Mouse (Mus musculus): ENCODE measurements at regions not wholly inside any gene's neighbourhood (a gene's known extent, or its start where the extent isn't known, plus 50 kb on each side); places are given as distances from the start of the nearest gene placed in this dataset.
A peak's percentile ranks its signal among the peaks of the same experiment; 100 is the strongest.
"Not testable (repeated sequence)": the region's sequence is repeated elsewhere in the genome, so short reads cannot be mapped to it uniquely, and the experiment has no call there.

DNA sequence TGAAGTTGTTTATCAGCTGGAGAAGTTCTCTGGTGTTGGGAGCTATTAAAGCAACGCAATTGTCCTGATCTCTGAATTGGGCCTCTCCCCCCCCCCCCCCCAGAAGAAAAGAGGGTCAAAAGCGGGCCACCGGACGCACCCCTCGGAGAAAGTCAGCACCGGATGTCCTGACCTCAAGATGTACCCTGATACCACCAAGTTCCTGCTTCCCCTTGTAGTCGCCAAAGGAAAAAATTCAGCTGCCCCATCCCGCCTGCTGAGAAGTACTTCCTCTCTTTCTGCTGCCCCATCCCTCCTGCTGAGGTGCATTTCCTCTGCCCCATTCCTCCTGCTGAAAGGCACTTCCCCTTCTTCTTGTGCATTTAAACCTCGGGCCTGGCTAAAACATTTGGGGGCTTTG lies 1191.1 kb upstream of the 1700008P02Rik start:
- not testable (repeated sequence) for DNase-seq (ENCODE audit: low spot score)

GRCm38 (mm10) chr3:7805121-7805520 lies 1184.9 kb upstream of the 1700008P02Rik start:
- not testable (repeated sequence) for DNase-seq (ENCODE audit: low spot score)

GRCm38 (mm10) chr3:7804209-7804608 lies 1184.0 kb upstream of the 1700008P02Rik start:
- no peak for DNase-seq (ENCODE audit: low spot score)

DNA sequence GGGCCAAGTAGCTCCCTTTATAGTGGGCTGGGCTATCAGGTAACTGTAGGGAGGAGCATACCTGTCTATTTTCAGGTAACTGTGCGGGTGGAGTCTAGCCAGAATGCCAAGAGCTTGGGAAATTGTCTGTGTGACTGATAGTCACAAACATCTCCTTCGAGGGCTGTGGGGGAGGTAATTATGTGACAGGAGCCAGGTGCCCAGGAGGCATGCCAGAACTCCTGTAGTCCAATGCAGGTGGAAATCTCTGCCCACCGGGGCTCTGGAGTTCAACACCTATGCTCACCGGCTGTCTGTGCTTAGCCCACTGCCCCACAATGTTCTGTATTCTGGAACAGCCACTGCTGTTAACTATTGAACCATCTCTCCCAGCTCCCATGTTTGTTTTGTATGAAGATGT lies 1179.2 kb upstream of the 1700008P02Rik start:
- DNase-seq (ENCODE audit: low spot score), result no peak

DNA sequence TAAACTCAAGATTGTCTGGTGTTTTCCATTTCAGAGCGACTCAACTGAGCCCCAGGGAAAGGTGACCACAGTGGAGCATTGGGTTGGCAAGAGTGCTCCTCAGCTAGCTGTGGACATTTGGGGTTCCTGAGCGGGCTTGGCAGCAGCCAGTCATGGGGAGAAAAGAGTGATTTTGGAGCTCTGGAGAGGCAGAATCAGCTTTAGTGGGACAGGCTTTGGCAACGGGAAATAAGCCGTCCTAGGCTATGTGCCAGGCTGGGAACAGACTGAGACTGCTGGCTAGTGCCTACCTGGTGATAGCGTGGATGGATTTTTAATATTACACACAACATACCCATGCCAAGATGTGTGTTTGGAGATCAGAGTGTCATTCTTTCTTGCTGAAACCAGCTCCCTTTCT lies 1167.4 kb upstream of the 1700008P02Rik start:
- no peak for DNase-seq (ENCODE audit: low spot score)

- DNase-seq (ENCODE audit: low spot score), result no peak
Measured at GRCm38 (mm10) chr3:7785096-7785495, 1164.9 kb upstream of the 1700008P02Rik start.

DNA sequence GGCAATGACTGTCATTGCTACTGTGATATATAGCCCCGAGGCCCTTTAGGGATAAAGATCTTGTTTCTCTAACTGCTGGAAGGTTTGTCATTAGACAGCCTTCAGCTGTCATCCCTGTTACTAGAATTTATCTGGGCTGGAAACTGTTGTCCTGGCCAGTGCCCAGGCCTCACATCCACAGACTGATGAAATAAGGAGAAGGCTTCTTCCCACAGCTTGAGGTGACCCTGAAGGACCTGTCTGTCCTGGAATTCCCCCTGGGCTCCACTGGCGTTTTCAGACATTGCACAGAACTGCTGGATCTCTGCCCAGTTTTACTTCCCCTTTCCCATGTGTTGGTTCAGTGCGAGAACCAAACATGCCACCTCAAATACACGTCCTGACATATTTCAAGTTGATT lies 1135.2 kb upstream of the 1700008P02Rik start:
- no peak for DNase-seq (ENCODE audit: low spot score)

DNA sequence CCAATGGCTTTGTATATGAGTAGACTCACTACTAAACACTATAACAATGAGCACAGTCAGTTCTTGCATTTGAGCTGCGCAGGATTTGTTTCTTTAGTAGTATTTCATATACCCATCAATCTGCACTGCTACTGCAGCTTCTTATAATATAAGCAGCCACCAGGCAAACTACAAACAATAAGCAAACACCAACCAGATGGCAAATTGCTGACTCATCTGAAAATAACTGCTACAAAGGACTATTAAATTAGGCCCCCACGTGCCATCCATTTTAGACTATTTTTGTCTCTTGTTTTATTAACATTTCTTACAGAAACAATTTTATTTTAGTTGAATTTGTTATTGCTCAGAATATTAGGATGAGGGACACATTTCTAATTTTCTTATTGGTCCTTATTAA lies 1093.5 kb upstream of the 1700008P02Rik start:
- no peak for DNase-seq (ENCODE audit: low spot score)

DNA sequence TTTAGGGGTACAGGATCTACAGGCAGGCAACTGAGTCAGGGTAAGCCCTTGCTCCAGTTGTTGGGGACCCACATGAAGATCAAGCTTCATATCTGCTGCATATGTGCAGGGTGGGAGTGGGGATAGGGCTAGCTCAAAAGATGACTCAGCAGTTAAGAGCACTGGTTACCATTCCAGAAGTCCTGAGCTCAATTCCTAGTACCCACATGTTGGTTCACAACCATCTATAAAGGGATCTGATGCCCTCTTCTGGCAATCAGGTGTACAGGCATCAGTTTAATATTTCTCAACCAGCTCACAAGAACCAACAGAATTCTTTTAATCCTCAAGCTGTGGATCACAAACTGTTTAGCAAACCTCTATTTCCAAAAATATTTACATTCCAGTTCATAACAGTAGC lies 1092.9 kb upstream of the 1700008P02Rik start:
- no peak for DNase-seq (ENCODE audit: low spot score)

DNA sequence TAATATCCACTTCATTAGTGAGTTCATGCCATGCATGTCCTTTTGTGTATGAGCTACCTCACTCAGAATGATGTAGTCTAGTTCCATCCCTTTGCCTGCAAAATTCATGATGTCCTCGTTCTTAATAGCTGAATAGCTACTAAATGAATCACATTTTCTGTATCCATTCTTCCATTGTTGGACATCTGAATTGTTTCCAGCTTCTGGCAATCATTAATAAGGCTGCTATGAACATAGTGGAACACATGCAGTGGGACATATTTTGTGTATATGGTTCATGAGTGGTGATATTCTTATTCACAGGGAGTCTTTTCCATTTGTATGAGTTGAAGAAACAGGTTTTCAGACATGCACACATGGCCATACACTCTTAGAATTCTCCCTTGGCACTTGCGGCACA lies 1092.2 kb upstream of the 1700008P02Rik start:
- DNase-seq (ENCODE audit: low spot score), result no peak

GRCm38 (mm10) chr3:7708609-7709008 lies 1088.4 kb upstream of the 1700008P02Rik start:
- DNase-seq (ENCODE audit: low spot score), result no peak

DNA sequence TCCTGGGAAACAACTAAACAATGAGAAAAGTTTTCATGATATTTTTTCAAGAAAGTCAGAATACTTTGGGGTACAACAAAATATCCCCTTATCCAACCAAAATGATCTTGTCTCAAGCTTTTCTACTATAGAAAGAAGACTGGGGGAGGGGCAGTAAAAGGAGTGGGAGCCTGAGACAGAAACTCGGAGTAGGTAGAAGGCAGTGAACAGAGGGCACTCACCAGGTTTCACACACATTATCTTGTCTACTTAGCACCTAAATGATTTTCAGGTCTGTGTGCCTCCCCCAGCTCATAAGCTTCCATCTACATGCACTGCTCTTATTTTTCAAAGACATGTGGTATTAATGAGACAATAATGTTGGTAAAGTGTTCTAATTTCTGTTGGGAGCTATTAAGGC lies 1063.3 kb upstream of the 1700008P02Rik start:
- no peak for DNase-seq (ENCODE audit: low spot score)

DNA sequence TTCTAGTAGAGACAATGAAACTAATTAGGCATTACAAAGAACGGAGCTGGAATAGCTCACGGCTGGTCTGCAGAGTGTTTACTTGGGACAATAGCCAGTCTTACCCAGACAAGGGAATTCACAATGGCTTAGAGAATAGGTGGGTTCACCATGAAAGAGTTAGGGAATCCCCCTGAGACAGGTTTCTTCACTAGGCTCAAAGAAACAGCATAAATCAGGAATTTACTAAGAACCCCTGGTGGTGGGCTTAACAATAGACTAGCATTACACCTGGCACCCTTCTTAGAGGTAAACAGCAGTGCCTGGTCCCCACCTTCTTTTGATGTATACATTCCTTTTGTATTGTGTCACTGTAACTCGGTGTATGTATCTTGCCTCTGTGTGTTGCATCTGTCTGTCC lies 1062.6 kb upstream of the 1700008P02Rik start:
- DNase-seq (ENCODE audit: low spot score), result not testable (repeated sequence)

- DNase-seq (ENCODE audit: low spot score), result no peak
Measured at GRCm38 (mm10) chr3:7682311-7682710, 1062.1 kb upstream of the 1700008P02Rik start.

DNA sequence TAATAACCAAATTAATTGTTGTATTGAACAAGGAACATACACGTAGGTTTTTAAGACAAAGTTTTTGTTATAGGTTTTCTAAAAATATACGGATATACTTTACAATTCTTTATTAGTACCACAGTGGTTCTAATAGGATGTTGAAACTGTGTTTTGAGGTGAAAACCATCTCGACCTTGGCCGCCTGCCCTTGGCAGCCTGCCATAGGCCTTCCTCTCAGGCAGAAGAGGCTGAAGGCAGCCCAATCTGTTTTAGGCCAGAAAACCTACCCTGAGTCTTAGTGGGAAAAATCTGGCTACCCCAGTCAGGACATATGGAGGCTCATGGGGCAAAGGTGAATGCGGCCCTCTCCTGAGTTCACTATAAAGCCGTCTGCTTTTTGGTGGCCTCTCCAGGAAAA lies 1049.7 kb upstream of the 1700008P02Rik start:
- peak; percentile 40 for DNase-seq (ENCODE audit: low spot score)

DNA sequence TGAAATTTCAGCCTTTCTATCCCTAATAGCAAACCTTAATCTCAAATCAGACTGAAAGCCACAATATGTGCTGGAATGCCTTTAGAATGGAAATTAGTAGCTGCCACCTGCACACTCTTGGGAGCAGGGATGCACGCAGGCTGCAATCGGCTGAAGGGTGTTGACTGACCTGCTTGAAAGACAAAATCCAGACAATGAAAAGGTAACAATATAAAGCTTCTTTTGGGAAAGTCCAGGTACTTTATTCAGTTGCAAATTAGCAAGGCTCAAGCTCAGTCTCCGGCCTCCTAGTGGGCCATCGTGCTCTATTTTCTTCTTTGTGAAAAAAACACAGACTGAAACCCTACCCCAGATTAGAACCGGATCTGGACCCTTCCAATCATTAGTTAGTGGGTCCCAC lies 1047.6 kb upstream of the 1700008P02Rik start:
- DNase-seq (ENCODE audit: low spot score), result not testable (repeated sequence)

GRCm38 (mm10) chr3:7666391-7667142 lies 1046.3 kb upstream of the 1700008P02Rik start:
- not testable (repeated sequence) for DNase-seq (ENCODE audit: low spot score)
